Mouse (Mus musculus): ENCODE results near the gene Myh6. TPM values are rescaled to one million over a fixed set of nuclear protein-coding genes. Genes with fewer than 3 reads are reported as not detected.
"Not testable (repeated sequence)": the region's sequence is repeated elsewhere in the genome, so short reads cannot be mapped to it uniquely, and the experiment has no call there.

The Myh6 gene
- polyA plus RNA-seq, 1 experiment, result not detected

DNA sequence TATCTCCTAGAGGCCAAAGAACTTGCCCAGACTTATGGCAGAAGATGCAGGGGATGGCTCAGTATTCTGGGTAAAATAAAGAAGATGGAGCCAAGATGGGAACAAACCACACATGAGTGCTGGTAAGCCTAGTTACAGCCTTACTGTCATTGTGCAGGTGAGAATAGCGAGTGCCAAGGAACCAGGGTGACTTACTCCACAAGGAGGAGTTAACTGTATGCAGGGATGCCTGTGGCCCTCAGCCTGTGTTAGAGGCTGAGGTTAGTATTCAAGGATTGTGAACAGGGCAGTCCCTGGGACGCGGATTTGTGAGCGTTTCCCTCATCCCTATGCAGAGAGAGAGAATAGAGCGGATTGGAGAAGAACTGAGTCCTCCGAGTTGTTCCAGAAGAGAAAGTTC is 15.1 kb downstream of the Myh6 start:
- Histone ChIP-seq H3K9me3 (ENCODE audit: control insufficient read depth, low read length) (no peaks in the 10 kb centered on the region), H3K4me1 (ENCODE audit: control insufficient read depth) (no peaks in the 10 kb centered on the region), H3K27me3 (ENCODE audit: control insufficient read depth) (no peaks in the 10 kb centered on the region), H3K4me3 (replicated peaks) (no peak overlapping the region), H3K36me3 (ENCODE audit: control insufficient read depth) (no peaks in the 10 kb centered on the region)
- TF ChIP-seq TAL1 (IDR thresholded peaks at IDR 0.05; ENCODE audit: low read length) (no peak), GATA1 (IDR thresholded peaks at IDR 0.05; ENCODE audit: low read length) (no peak)

GRCm38 (mm10) chr14:54950493-54950892 is 16.2 kb downstream of the Myh6 start:
- no peak for TF ChIP-seq GATA1 (IDR thresholded peaks at IDR 0.05; ENCODE audit: low read length)
- no peak for TF ChIP-seq TAL1 (IDR thresholded peaks at IDR 0.05; ENCODE audit: low read length)
- Histone ChIP-seq H3K4me1 (ENCODE audit: control insufficient read depth) (no peaks in the 10 kb centered on the region), H3K36me3 (ENCODE audit: control insufficient read depth) (no peaks in the 10 kb centered on the region), H3K27me3 (ENCODE audit: control insufficient read depth) (no peaks in the 10 kb centered on the region), H3K9me3 (ENCODE audit: control insufficient read depth, low read length) (no peaks in the 10 kb centered on the region), H3K4me3 (replicated peaks) (no peak overlapping the region)

DNA sequence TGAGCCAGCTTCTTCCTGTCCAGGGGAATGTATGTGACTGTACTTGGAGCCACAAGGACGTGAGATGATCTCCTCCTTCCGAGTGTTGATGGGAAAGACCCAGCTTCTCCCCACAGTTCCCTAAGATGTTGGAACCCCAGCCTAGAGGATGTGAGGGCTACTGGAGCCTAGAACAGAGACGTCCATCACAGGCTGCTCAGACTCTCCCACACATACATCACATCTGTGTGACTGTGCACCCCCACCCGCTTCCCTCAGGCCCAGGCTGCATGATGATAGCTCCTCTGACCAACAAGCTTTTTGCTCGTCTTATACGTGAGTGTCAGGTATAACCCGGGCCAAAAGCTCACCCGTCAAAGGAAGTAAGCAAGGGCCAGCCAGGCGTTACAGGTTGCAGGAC is 17.9 kb downstream of the Myh6 start:
- no peaks in the 10 kb centered on the region for H3K4me1 ChIP-seq (ENCODE audit: control insufficient read depth)
- H3K9me3 ChIP-seq (ENCODE audit: control insufficient read depth, low read length), result no peaks in the 10 kb centered on the region
- TF ChIP-seq GATA1 (IDR thresholded peaks at IDR 0.05; ENCODE audit: low read length) (no peak), TAL1 (IDR thresholded peaks at IDR 0.05; ENCODE audit: low read length) (no peak)
- H3K36me3 ChIP-seq (ENCODE audit: control insufficient read depth), result no peaks in the 10 kb centered on the region
- no peaks in the 10 kb centered on the region for H3K27me3 ChIP-seq (ENCODE audit: control insufficient read depth)
- no peak overlapping the region for H3K4me3 ChIP-seq (replicated peaks)

DNA sequence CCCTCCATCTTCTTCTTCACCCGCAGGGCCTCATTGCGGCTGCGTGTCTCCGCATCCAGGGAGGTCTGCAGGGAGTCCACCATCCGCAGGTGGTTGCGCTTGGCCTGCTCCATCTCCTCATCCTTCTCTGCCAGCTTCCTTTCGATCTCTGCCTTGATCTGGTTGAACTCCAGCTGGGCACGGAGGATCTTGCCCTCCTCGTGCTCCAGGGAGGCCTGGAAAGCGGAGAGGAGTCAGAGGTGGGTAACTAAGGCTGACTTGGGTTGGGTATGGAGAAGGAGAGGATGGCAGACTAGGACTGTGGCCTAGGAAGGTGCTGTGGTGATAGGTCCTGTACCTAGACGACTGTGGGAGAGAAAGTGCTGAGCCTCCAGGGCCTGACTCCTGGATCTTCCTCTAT is 19.7 kb downstream of the Myh6 start:
- H3K4me1 ChIP-seq (ENCODE audit: control insufficient read depth); H3K27me3 ChIP-seq (ENCODE audit: control insufficient read depth); H3K4me3 ChIP-seq (replicated peaks); H3K9me3 ChIP-seq (ENCODE audit: control insufficient read depth, low read length); H3K36me3 ChIP-seq (ENCODE audit: control insufficient read depth): not testable (repeated sequence)

GRCm38 (mm10) chr14:54945975-54946704 is 20.6 kb downstream of the Myh6 start:
- Histone ChIP-seq H3K9me3 (ENCODE audit: control insufficient read depth, low read length) (no peaks in the 10 kb centered on the region), H3K27me3 (ENCODE audit: control insufficient read depth) (no peaks in the 10 kb centered on the region), H3K36me3 (ENCODE audit: control insufficient read depth) (no peaks in the 10 kb centered on the region), H3K4me1 (ENCODE audit: control insufficient read depth) (no peaks in the 10 kb centered on the region), H3K4me3 (replicated peaks) (no peak overlapping the region)
- TF ChIP-seq TAL1 (IDR thresholded peaks at IDR 0.05; ENCODE audit: low read length), result no peak
- TF ChIP-seq GATA1 (IDR thresholded peaks at IDR 0.05; ENCODE audit: low read length), result no peak

DNA sequence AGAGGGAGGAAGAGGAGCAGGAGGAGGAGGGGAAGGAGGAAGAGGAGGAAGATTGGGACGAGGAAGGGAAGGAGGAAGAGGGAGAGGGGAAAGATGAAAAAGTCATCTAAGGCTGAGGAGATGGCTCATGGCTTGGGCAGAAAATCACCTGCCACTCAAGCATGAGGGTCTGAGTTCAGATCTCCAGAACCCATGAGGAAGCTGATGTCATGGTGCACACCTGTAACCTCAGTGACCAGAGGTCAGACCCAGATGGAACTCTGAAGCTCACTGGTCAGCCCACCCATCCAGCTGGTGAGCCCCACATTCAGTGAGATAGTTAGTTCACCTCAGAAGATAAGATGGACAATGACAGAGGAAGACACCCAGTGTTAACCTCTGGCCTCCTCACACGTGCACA is 21.8 kb downstream of the Myh6 start:
- TF ChIP-seq GATA1 (IDR thresholded peaks at IDR 0.05; ENCODE audit: low read length), result no peak
- no peak for TF ChIP-seq TAL1 (IDR thresholded peaks at IDR 0.05; ENCODE audit: low read length)
- Histone ChIP-seq H3K4me1 (ENCODE audit: control insufficient read depth) (no peaks in the 10 kb centered on the region), H3K36me3 (ENCODE audit: control insufficient read depth) (no peaks in the 10 kb centered on the region), H3K9me3 (ENCODE audit: control insufficient read depth, low read length) (no peaks in the 10 kb centered on the region), H3K4me3 (replicated peaks) (no peak overlapping the region), H3K27me3 (ENCODE audit: control insufficient read depth) (no peaks in the 10 kb centered on the region)

GRCm38 (mm10) chr14:54943971-54944370 is 22.8 kb downstream of the Myh6 start:
- no peaks in the 10 kb centered on the region for H3K36me3 ChIP-seq (ENCODE audit: control insufficient read depth)
- no peaks in the 10 kb centered on the region for H3K9me3 ChIP-seq (ENCODE audit: control insufficient read depth, low read length)
- no peaks in the 10 kb centered on the region for H3K4me1 ChIP-seq (ENCODE audit: control insufficient read depth)
- no peak for TF ChIP-seq TAL1 (IDR thresholded peaks at IDR 0.05; ENCODE audit: low read length)
- no peak for TF ChIP-seq GATA1 (IDR thresholded peaks at IDR 0.05; ENCODE audit: low read length)
- no peaks in the 10 kb centered on the region for H3K27me3 ChIP-seq (ENCODE audit: control insufficient read depth)
- H3K4me3 ChIP-seq (replicated peaks), result no peak overlapping the region

DNA sequence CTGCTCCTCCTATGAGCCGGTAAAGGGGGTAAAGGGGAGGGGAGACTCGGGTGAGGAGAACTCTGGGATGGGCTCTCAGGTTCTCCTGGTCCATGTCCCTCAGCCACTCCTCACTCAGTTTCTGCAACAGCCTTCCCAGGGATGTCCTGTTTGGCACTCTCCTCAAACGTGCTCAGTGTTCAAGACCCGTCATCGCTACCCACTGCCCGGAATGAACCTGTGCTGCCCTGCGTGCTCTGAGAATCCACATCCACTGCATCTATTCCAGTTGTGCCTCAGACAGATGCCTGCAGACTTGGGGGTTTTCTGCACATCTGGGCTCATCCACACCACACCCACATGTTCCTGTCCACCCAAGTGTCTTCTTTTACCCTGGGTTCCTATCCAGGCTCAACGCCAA is 24.2 kb downstream of the Myh6 start:
- Histone ChIP-seq H3K4me3 (replicated peaks) (no peak overlapping the region), H3K27me3 (ENCODE audit: control insufficient read depth) (no peaks in the 10 kb centered on the region), H3K9me3 (ENCODE audit: control insufficient read depth, low read length) (no peaks in the 10 kb centered on the region), H3K36me3 (ENCODE audit: control insufficient read depth) (no peaks in the 10 kb centered on the region), H3K4me1 (ENCODE audit: control insufficient read depth) (no peaks in the 10 kb centered on the region)
- TF ChIP-seq TAL1 (IDR thresholded peaks at IDR 0.05; ENCODE audit: low read length) (no peak), GATA1 (IDR thresholded peaks at IDR 0.05; ENCODE audit: low read length) (no peak)

GRCm38 (mm10) chr14:54941024-54941978 is 25.4 kb downstream of the Myh6 start:
- Histone ChIP-seq H3K36me3 (ENCODE audit: control insufficient read depth) (no peaks in the 10 kb centered on the region), H3K27me3 (ENCODE audit: control insufficient read depth) (peaks cover 4% of the 10 kb centered on the region), H3K9me3 (ENCODE audit: control insufficient read depth, low read length) (no peaks in the 10 kb centered on the region), H3K4me3 (replicated peaks) (no peak overlapping the region), H3K4me1 (ENCODE audit: control insufficient read depth) (no peaks in the 10 kb centered on the region)
- no peak for TF ChIP-seq GATA1 (IDR thresholded peaks at IDR 0.05; ENCODE audit: low read length)
- TF ChIP-seq TAL1 (IDR thresholded peaks at IDR 0.05; ENCODE audit: low read length), result no peak
